Mouse (Mus musculus) heart, adult 2 months (tissue): ENCODE data around the gene Tmem167b. TPM values are rescaled to one million over a fixed set of nuclear protein-coding genes. Genes with fewer than 3 reads are reported as not detected.

Experiments
- DNase-seq, 2 experiments: peaks; one replicate each; pipeline ENCODE4 v3.0.0; 2021
- H3K27ac ChIP-seq: fragments of 200-600 bp; 2 replicates; pipeline ENCODE4 v1.8.1; 2022
- H3K27me3 ChIP-seq: fragments of 200-500 bp; 2 replicates; pipeline ENCODE4 v1.6.1; 2012; ENCODE audit warnings: mild to moderate bottlenecking, low read length, inconsistent platforms, mixed read lengths; ENCODE audit not compliant: control insufficient read depth, insufficient read depth
- H3K36me3 ChIP-seq: fragments of 200-500 bp; 2 replicates; pipeline ENCODE4 v1.6.1; 2012; ENCODE audit warnings: low read length, inconsistent platforms; ENCODE audit not compliant: control insufficient read depth, insufficient read depth
- H3K4me1 ChIP-seq: fragments of 200-500 bp; 2 replicates; pipeline ENCODE4 v1.6.1; 2011; ENCODE audit warnings: low read length; ENCODE audit not compliant: control insufficient read depth, insufficient read depth
- H3K4me3 ChIP-seq: fragments of 200-600 bp; 2 replicates; pipeline ENCODE4 v1.8.1; 2022
- H3K79me2 ChIP-seq: fragments of 200-500 bp; replicated peaks from 2 replicates; pipeline ENCODE4 v1.6.1; 2012; ENCODE audit warnings: mild to moderate bottlenecking, inconsistent platforms, low read length, moderate library complexity, mixed read lengths; ENCODE audit not compliant: control insufficient read depth, insufficient read depth
- H3K9ac ChIP-seq: fragments of 200-500 bp; 2 replicates; pipeline ENCODE4 v1.6.1; 2012; ENCODE audit warnings: low read depth, mild to moderate bottlenecking, control low read depth, inconsistent platforms, low read length, mixed read lengths
- CTCF ChIP-seq: fragments of 200-600 bp; IDR thresholded peaks from 2 replicates; pipeline ENCODE4 v1.8.1; 2022; ENCODE audit warnings: antibody characterized with exemption, mild to moderate bottlenecking, moderate library complexity
- EP300 ChIP-seq: fragments of 200-500 bp; IDR thresholded peaks from 2 replicates; pipeline ENCODE4 v1.6.1; 2011; ENCODE audit warnings: low read depth, low read length, control low read depth; ENCODE audit not compliant: insufficient read depth
- POLR2A ChIP-seq: fragments of 200-500 bp; IDR thresholded peaks from 2 replicates; pipeline ENCODE4 v1.6.1; 2011; ENCODE audit warnings: mild to moderate bottlenecking, low read depth, low read length, control low read depth; ENCODE audit not compliant: insufficient read depth
- WGBS: fragments of 180-500 bp; shearing (Covaris S2); methylation state at CpG from one replicate; pipeline ENCODE4 v1.1.7; 2018; 5-methylcytosine and 5-hydroxymethylcytosine counted together
- intact Hi-C: fragments of 180-260 bp; cut with DNase I; formaldehyde crosslinking; loops from one replicate; pipeline ENCODE4 v1.15.1; 2025
- polyA plus RNA-seq: library from polyadenylated mRNA; depleted of rRNA; stranded (reverse); fragments of >200 nt; gene quantifications from 2 replicates; pipeline ENCODE4 v1.2.3, GENCODE M21; 2012
- total RNA-seq, 2 experiments: library from RNA; stranded (reverse); gene quantifications; 2 replicates each; pipeline ENCODE4 v1.2.3; 2021

The Tmem167b gene
- total and polyA plus RNA-seq, 3 experiments = 6.3 to 28.4 (median 25.5) TPM

DNA sequence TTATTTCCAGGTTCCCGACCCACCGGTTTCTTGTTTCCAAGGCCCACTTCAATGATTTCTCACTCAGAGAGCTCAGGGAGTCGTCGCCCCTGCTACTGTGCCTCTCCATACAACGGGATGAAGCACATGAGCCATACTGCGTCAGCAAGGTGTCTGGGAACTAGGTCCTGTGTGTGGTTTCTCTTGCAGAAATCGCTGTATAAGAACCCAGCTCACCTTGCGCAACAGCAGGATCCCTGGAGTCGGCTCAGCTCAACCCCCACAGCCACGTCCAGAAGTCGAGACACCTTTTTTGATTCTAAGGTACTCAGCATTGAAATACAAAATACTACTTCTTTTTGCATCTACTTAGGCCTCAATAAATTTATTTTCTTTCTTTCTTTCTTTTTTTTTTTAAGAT, 20.0 kb downstream of the Tmem167b start:
- WGBS = 78% methylated on average over 11 of the region's 11 CpGs
- Histone ChIP-seq H3K36me3 (no peaks in the 10 kb centered on the region), H3K79me2 (no peaks in the 10 kb centered on the region), H3K27ac (no peak overlapping the region), H3K9ac (no peak overlapping the region), H3K27me3 (no peaks in the 10 kb centered on the region), H3K4me1 (peaks cover 1% of the 10 kb centered on the region; the same call in 1 of the 2 replicates), H3K4me3 (no peak overlapping the region)
- TF ChIP-seq CTCF = no peak
- no peak for TF ChIP-seq EP300
- TF ChIP-seq POLR2A = no peak
- intact Hi-C loops = no loop called here
- no peak for DNase-seq

DNA sequence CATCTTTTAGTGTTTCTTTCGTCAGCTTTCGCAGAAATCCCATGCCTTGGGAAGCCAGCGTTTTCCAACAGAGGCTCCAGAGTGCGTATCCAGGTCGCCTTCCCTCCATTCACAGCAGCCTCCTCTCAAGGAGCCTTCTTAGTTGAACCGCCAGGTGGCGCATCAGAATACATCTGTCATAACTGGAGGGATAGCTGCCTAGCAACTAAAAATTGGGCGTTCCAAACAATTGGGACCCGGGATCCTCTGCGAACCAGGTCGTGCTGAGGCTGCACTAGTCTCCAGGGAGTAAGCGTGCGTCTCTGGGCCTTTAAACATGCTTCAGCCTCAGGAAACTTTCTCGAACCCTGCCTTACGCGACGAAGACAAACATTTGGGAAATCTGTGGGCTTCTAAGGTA, 25.0 kb downstream of the Tmem167b start:
- Histone ChIP-seq H3K4me3 (peak overlapping the region; percentile 11), H3K27ac (no peak overlapping the region), H3K4me1 (peaks cover 5% of the 10 kb centered on the region), H3K36me3 (no peaks in the 10 kb centered on the region), H3K9ac (no peak overlapping the region), H3K79me2 (no peaks in the 10 kb centered on the region), H3K27me3 (peaks cover 2% of the 10 kb centered on the region)
- 2% methylated on average over 17 of the region's 17 CpGs for WGBS
- intact Hi-C loops = no loop called here
- DNase-seq = peak; percentile 82 to 84
- TF ChIP-seq EP300 (no peak), CTCF (peak; percentile 94)

DNA sequence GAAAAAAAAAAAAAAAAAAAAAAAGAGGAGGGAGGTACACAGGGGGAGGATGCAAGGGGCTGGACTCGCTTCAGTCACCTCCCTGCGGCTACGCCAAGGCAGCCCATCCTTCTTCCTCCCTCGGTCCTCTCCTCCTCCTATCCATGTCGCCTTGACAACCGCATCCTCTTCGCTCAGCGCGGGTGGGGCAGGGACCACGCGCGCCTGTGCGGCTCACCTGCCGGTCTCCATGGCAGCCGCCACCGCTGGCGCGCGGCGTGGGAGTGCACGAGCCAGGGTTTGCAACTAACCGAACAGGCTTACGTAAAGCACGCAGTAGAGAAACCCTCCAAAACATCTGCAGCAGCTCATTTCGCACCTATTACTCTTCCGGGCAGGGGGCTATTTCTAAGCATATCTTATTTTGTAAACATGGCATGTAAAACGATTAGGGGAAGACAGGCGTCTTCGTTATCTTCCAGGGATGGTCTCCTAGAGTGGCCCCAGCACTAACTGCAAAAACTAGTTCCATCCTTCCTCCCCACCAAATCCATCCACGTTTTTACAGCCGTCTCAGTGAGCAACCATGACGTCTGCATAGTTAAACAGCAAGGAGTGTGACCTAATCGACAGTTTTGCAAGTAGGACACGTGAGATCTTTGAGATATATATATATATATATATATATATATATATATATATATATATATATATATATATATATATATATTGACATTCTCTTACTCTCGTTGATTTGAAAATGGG, 25.6 kb downstream of the Tmem167b start, which contains the start of gene 5330417C22Rik:
5330417C22Rik (minus strand) TSS at position 20 of the 744 bp plus-strand sequence.
- Histone ChIP-seq H3K4me1 (peaks cover 5% of the 10 kb centered on the region), H3K9ac (peak within 1 kb of the TSS; percentile 55; the same call in 1 of the 2 replicates), H3K36me3 (no peaks in the 10 kb centered on the region), H3K27ac (no peak within 1 kb of the TSS), H3K79me2 (no peaks in the 10 kb centered on the region), H3K4me3 (peak within 1 kb of the TSS; percentile 18), H3K27me3 (peaks cover 2% of the 10 kb centered on the region)
- TF ChIP-seq POLR2A (no peak), EP300 (no peak), CTCF (no peak)
- 3% methylated on average over 35 of the region's 35 CpGs for WGBS
- intact Hi-C loops = no loop called here
- DNase-seq = peak; percentile 31 to 35

DNA sequence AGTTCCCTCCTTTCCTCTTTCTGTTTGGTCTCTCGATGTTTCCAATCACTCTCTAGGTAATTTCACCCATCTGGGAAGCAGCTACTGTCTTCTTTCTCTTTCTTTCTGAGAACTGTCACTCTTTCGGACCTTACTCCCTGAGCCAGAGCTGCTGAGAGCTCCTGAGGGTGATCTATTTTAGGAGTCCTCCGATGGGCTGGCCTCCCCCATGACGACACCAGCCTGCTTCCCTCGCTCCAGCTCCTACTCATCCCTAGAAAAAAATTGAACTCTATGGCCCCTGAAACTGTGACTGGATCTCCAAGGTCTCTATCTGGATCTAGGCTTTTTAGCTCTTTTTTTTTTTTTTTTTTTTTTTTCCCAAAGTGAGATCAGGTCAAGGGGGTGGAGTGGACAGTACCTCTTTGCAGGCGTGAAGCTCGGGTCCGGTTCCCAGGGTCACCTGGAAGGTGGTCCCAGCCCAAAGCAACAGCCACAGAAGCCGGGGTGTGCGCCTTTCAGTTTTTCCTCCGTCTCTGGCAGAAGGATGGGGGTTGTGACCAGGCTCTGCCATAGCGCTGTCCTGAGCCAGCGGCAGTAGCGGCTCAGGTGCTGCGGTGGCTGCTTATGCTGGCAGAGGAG, 26.3 kb downstream of the Tmem167b start:
- 9% methylated on average over 15 of the region's 15 CpGs for WGBS
- Histone ChIP-seq H3K36me3 (no peaks in the 10 kb centered on the region), H3K27ac (no peak overlapping the region), H3K4me1 (peaks cover 5% of the 10 kb centered on the region), H3K27me3 (peaks cover 2% of the 10 kb centered on the region), H3K79me2 (no peaks in the 10 kb centered on the region), H3K9ac (no peak overlapping the region), H3K4me3 (no peak overlapping the region)
- DNase-seq = peak in 1 of 2 experiments; percentile 3
- TF ChIP-seq POLR2A (no peak), CTCF (no peak), EP300 (no peak)
- intact Hi-C loops = no loop called here

DNA sequence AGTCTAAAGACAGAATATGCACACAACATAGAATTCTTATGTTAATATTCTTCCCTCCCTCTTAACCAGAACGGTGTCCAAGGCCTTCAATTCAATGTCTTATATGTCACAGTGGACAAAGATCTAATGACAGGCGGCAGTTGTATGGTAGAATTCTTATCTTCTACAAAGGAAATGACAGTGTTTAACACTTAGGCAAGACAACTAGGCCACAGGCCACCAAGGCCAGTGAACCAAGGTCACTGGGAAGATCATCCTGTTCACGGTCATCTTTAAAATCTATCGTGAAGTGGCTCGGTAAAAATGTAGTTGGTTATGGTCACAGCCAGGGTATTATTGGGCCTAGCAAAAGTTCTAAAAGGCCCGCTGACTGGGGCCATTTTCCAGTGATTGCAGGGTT, 28.3 kb downstream of the Tmem167b start, which contains the start of gene 1700013F07Rik:
1700013F07Rik (plus strand) TSS at position 200 of the 400 bp plus-strand sequence.
- peaks cover 5% of the 10 kb centered on the region for H3K4me1 ChIP-seq
- no peaks in the 10 kb centered on the region for H3K79me2 ChIP-seq
- peaks cover 2% of the 10 kb centered on the region for H3K27me3 ChIP-seq
- WGBS = 75% methylated on average over 6 of the region's 6 CpGs
- H3K9ac ChIP-seq = no peak within 1 kb of the TSS
- no peak within 1 kb of the TSS for H3K27ac ChIP-seq
- no peak for DNase-seq
- intact Hi-C loops = no loop called here
- TF ChIP-seq CTCF (no peak), POLR2A (no peak), EP300 (no peak)
- H3K36me3 ChIP-seq = no peaks in the 10 kb centered on the region
- H3K4me3 ChIP-seq = no peak within 1 kb of the TSS
